Mouse (Mus musculus): Measurements from ENCODE around the gene Clic6.

DNA sequence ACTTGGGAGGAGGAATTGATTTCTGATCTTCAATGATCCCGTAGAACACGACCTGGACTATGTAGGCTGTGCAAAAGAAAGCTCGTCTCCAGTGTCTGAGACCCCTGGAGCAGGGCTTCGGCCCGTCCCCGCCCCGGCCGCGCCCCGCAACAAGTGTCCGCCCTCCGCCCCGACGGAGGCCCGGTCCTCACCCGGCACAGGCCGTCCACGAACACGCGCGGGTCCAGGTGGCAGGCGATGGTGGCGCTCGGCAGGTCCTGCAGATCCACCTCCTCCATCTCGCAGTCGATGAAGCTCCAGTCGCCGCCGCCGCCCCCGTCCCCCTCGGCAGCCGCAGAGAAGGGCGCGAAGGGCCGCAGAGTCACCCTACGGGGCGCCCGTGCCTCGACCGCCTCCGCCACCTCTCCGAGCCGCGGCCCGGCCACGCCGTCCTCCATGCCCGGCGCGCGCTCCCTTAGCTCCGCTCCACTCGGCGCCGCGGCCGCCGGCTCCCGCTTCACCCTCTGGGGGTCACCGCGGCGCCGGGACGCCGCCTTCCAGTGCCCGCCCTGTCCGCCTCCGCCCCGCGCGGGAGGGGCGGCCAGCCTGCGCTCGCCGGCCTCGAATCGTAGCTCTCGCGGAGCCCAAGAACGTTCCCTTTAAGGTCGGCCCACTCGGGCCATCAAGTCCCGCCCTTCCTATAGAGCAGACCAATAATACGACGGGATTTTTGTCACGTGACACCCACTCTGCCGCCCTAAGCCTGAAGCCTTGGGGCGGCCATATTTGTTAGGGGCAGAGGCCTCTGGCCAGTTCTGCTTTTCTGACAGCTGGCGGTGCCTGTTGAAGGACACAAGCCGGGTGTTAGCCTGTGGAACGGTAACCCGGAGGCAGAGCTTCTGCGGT lies 19.7 kb upstream of the Clic6 start:
- no peak for TF ChIP-seq CTCF (IDR thresholded peaks at IDR 0.05; ENCODE audit: insufficient read depth, low read length)
- TF ChIP-seq POLR2A (IDR thresholded peaks at IDR 0.05; ENCODE audit: borderline replicate concordance, extremely low read depth, low read depth, low read length), result 0 out of 2 replicates have a peak, but pooled peaks have one; percentile 24
